Mouse (Mus musculus) heart, embryonic 14.5 days (tissue): Measurements from ENCODE around the gene Fam104a. TPM values are rescaled to one million over a fixed set of nuclear protein-coding genes. Genes with fewer than 3 reads are reported as not detected.
A peak's percentile ranks its signal among the peaks of the same experiment; 100 is the strongest.

Experiments
- ATAC-seq: fragments of 200-750 bp; cut with Nextera tagmentation; 2 replicates; pipeline ENCODE4 v1.8.0; 2017; ENCODE audit warnings: low read depth, moderate TSS enrichment; ENCODE audit not compliant: insufficient number of reproducible peaks, insufficient read depth, low FRiP score
- H3K27ac ChIP-seq, 2 experiments: fragments of 200-500 bp in 1 of 2; fragments of 300-500 bp in 1 of 2; sonication (generic) in 1 of 2; replicated peaks in 1 of 2; 2 replicates each; pipeline ENCODE4 v1.5.1; 2012 to 2014; ENCODE audit warnings: low read depth in 2 of 2, low read length in 2 of 2, control low read depth in 1 of 2, mild to moderate bottlenecking in 1 of 2, mixed read lengths in 1 of 2; ENCODE audit not compliant: control insufficient read depth in 1 of 2, insufficient read depth in 1 of 2
- H3K27me3 ChIP-seq: fragments of 300-500 bp; sonication (generic); 2 replicates; pipeline ENCODE4 v1.6.1; 2014; ENCODE audit warnings: mild to moderate bottlenecking, low read length, control low read depth; ENCODE audit not compliant: control insufficient read depth, insufficient read depth
- H3K36me3 ChIP-seq: fragments of 300-500 bp; sonication (generic); 2 replicates; pipeline ENCODE4 v1.6.1; 2014; ENCODE audit warnings: mild to moderate bottlenecking, control low read depth, low read length, mixed read lengths; ENCODE audit not compliant: control insufficient read depth, insufficient read depth
- H3K4me1 ChIP-seq, 2 experiments: fragments of 200-500 bp in 1 of 2; fragments of 300-500 bp in 1 of 2; sonication (generic) in 1 of 2; 2 replicates each; pipeline ENCODE4 v1.6.1; 2012 to 2014; ENCODE audit warnings: low read length in 2 of 2, control low read depth in 1 of 2, mixed read lengths in 1 of 2; ENCODE audit not compliant: control insufficient read depth in 2 of 2, insufficient read depth in 2 of 2
- H3K4me2 ChIP-seq: fragments of 300-500 bp; sonication (generic); 2 replicates; pipeline ENCODE4 v1.6.1; 2014; ENCODE audit warnings: mild to moderate bottlenecking, low read length
- H3K4me3 ChIP-seq, 2 experiments: fragments of 200-500 bp in 1 of 2; fragments of 300-500 bp in 1 of 2; sonication (generic) in 1 of 2; 2 replicates each; pipeline ENCODE4 v1.5.1; 2012 to 2014; ENCODE audit warnings: low read length in 2 of 2, mild to moderate bottlenecking in 2 of 2, control low read depth in 1 of 2, low read depth in 1 of 2, moderate library complexity in 1 of 2; ENCODE audit not compliant: control insufficient read depth in 1 of 2, insufficient read depth in 1 of 2
- H3K9ac ChIP-seq: fragments of 300-500 bp; sonication (generic); 2 replicates; pipeline ENCODE4 v1.6.1; 2014; ENCODE audit warnings: mild to moderate bottlenecking, low read length
- H3K9me3 ChIP-seq: fragments of 300-500 bp; sonication (generic); 2 replicates; pipeline ENCODE4 v1.6.1; 2016; ENCODE audit warnings: low read length, control low read depth; ENCODE audit not compliant: control insufficient read depth
- WGBS: fragments of 180-500 bp; shearing (Covaris S2); extraction: QIAGEN DNeasy Blood & Tissue Kit; methylation state at CpG from one replicate; pipeline ENCODE4 v1.1.7; 2014; 5-methylcytosine and 5-hydroxymethylcytosine counted together
- polyA plus RNA-seq: library from polyadenylated mRNA; unstranded; fragments of >200 nt; fragmentation: Nextera tagmentation; extraction: Ambion mirVana; gene quantifications from 2 replicates; pipeline ENCODE4 v1.2.1, GENCODE M21; 2014

The Fam104a gene
- polyA plus RNA-seq, 1 experiment from 2014 or later, result 44.8 TPM

DNA sequence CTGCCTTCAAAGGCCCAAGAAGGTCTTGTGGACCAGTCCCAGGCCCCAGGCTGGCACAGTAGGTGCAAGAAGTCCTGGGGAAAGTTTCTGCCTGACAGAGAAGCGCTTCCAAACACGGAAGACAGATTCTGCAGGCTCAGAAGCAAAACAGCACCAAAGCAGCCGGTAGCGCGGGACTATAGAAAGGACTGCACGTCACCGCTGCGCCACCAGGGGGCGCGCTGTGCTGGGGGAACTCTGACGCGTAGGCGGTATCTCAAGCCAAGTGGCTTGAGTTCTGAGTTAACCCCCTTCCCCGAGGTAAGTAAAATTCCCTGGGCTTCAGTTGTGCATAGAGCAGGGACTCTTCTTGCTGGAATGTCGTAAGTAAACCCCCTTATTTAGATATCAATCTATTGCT lies 35.8 kb downstream of the Fam104a start:
- H3K27me3 ChIP-seq, result no peaks in the 10 kb centered on the region
- peak overlapping the region; percentile 84; the same call in 1 of the 2 replicates for H3K4me2 ChIP-seq
- H3K9ac ChIP-seq, result no peak overlapping the region
- no peaks in the 10 kb centered on the region for H3K9me3 ChIP-seq
- no peak overlapping the region for H3K27ac ChIP-seq
- H3K4me1 ChIP-seq, result peaks cover 4 to 14% of the 10 kb centered on the region in 2 experiments
- H3K4me3 ChIP-seq, result no peak overlapping the region
- H3K36me3 ChIP-seq, result peaks cover 14% of the 10 kb centered on the region
- 3% methylated on average over 15 of the region's 15 CpGs for WGBS
- ATAC-seq, result no peak

- 80% methylated on average over 3 of the region's 3 CpGs for WGBS
- no peaks in the 10 kb centered on the region for H3K9me3 ChIP-seq
- no peaks in the 10 kb centered on the region for H3K27me3 ChIP-seq
- no peak for ATAC-seq
- H3K4me1 ChIP-seq, result peaks cover 4 to 7% of the 10 kb centered on the region in 2 experiments
- H3K36me3 ChIP-seq, result no peaks in the 10 kb centered on the region
- no peak overlapping the region for H3K27ac ChIP-seq
- no peak overlapping the region for H3K4me2 ChIP-seq
- no peak overlapping the region for H3K9ac ChIP-seq
- no peak overlapping the region for H3K4me3 ChIP-seq
Observed at GRCm38 (mm10) chr11:113645181-113645580, 38.8 kb downstream of the Fam104a start.

DNA sequence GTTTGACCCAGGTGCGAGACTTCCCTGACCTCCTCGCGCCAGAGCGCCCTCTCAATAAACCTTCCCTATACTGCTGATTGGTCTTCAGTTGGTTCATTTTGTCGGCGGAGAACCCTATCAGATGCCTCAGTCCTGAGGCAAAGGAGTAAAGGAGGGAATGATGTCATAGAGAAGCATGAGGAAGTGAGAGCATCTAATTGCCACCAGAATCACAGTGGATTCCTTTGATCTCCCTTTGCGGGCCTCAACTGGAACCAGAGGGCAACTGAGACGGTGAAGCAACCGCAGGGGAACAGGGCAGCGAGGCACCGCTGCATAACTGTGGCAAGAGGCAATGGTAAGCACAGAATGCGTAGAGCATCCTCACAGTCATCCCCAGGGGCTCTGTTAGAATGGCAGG lies 45.3 kb downstream of the Fam104a start:
- Histone ChIP-seq H3K36me3 (no peaks in the 10 kb centered on the region), H3K9ac (no peak overlapping the region), H3K4me3 (no peak overlapping the region), H3K4me1 (no peaks in the 10 kb centered on the region), H3K9me3 (no peaks in the 10 kb centered on the region), H3K4me2 (no peak overlapping the region), H3K27ac (no peak overlapping the region), H3K27me3 (no peaks in the 10 kb centered on the region)
- ATAC-seq, result no peak
- 85% methylated on average over 12 of the region's 12 CpGs for WGBS

GRCm38 (mm10) chr11:113634699-113635121 lies 49.2 kb downstream of the Fam104a start:
- ATAC-seq, result no peak
- WGBS, result 65% methylated on average over 10 of the region's 10 CpGs
- Histone ChIP-seq H3K4me3 (no peak overlapping the region), H3K9ac (no peak overlapping the region), H3K4me1 (no peaks in the 10 kb centered on the region), H3K36me3 (no peaks in the 10 kb centered on the region), H3K9me3 (no peaks in the 10 kb centered on the region), H3K4me2 (no peak overlapping the region), H3K27ac (no peak overlapping the region), H3K27me3 (no peaks in the 10 kb centered on the region; the same call in 1 of the 2 replicates)

DNA sequence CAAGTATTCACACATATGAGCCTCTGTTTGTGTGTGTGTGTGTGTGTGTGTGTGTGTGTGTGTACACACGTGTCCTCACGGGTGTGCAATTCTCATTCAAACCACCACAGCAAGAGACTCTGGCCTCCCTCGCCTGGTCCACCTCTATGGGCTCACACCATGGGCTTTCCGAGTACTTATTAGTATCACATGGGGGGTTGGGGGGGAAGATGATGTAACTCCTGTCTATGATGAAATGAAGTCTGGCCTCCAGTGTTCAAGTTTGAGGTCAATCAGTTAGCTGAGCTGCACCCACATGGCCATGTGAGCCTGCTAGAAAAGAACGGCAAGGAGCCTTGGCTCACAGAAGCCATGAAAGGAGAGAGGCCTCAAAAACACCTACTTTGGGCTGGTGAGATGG lies 50.6 kb downstream of the Fam104a start:
- H3K9ac ChIP-seq, result no peak overlapping the region
- no peak overlapping the region for H3K27ac ChIP-seq
- no peaks in the 10 kb centered on the region for H3K36me3 ChIP-seq
- ATAC-seq, result no peak
- H3K4me2 ChIP-seq, result no peak overlapping the region
- no peaks in the 10 kb centered on the region; the same call in 1 of the 2 replicates for H3K27me3 ChIP-seq
- H3K9me3 ChIP-seq, result no peaks in the 10 kb centered on the region
- no peak overlapping the region for H3K4me3 ChIP-seq
- no peaks in the 10 kb centered on the region for H3K4me1 ChIP-seq
- 92% methylated on average over 5 of the region's 5 CpGs for WGBS

DNA sequence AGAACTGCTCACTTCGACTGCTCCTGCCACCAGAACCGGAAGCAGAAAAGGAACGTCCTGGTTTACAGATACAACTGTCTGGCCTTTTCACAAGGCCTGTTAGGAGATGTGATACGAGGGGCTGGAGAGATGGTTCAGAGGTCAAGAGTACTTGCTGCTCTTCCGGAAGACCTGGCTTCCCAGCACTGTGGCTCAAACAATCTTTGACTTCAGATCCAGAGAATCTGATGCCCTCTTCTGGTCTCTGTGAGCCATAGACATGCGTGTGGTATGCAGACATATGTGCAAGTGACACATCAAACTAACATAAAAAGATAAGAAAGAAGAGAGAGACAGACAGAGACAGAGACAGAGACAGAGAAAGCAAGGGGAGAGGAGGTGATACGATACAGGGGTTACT lies 51.7 kb downstream of the Fam104a start:
- Histone ChIP-seq H3K36me3 (no peaks in the 10 kb centered on the region), H3K27ac (no peak overlapping the region), H3K27me3 (no peaks in the 10 kb centered on the region; the same call in 1 of the 2 replicates), H3K9me3 (no peaks in the 10 kb centered on the region), H3K4me3 (no peak overlapping the region), H3K9ac (no peak overlapping the region), H3K4me1 (no peaks in the 10 kb centered on the region), H3K4me2 (no peak overlapping the region)
- ATAC-seq, result no peak
- 70% methylated on average over 7 of the region's 7 CpGs for WGBS

DNA sequence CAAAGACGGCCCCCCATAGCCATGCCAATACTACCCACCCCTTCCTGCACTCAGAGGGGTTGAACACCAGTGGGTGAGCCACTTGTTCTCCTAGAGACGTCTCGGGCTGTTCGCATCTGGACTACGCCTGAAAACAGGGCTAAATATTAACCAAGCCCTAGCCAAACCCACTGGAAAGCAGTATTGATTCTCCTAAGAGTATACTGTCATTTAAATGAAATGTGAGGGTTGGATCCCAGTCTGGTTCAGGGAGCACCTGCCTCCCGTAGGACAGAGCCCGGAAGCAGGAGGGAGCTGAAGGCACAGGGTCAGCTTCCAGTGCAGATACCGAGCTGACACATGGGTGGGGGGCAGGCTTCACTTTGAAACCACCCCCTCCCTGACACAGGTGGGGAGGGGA lies 52.1 kb downstream of the Fam104a start:
- WGBS, result 80% methylated on average over 8 of the region's 8 CpGs
- H3K9me3 ChIP-seq, result no peaks in the 10 kb centered on the region
- no peak for ATAC-seq

GRCm38 (mm10) chr11:113631302-113631701 lies 52.7 kb downstream of the Fam104a start:
- no peak overlapping the region for H3K27ac ChIP-seq
- WGBS, result 69% methylated on average over 8 of the region's 8 CpGs
- no peaks in the 10 kb centered on the region for H3K9me3 ChIP-seq
- H3K36me3 ChIP-seq, result no peaks in the 10 kb centered on the region
- no peak for ATAC-seq
- H3K4me2 ChIP-seq, result no peak overlapping the region
- H3K4me3 ChIP-seq, result no peak overlapping the region
- no peaks in the 10 kb centered on the region; the same call in 1 of the 2 replicates for H3K27me3 ChIP-seq
- H3K4me1 ChIP-seq, result no peaks in the 10 kb centered on the region
- H3K9ac ChIP-seq, result no peak overlapping the region

More for the DNA sequence above, 52.1 kb downstream of the Fam104a start:
- Histone ChIP-seq H3K4me3 (no peak overlapping the region), H3K4me1 (no peaks in the 10 kb centered on the region), H3K36me3 (no peaks in the 10 kb centered on the region), H3K9ac (no peak overlapping the region), H3K27ac (no peak overlapping the region), H3K4me2 (no peak overlapping the region), H3K27me3 (no peaks in the 10 kb centered on the region; the same call in 1 of the 2 replicates)
